Mouse (Mus musculus): ENCODE measurements around the gene Tmeff2. TPM values are rescaled to one million over a fixed set of nuclear protein-coding genes. Genes with fewer than 3 reads are reported as not detected.

Gene Tmeff2
- total RNA-seq (2023; ENCODE audit: inconsistent age), result not detected in 4 replicates

GRCm38 (mm10) chr1:50900386-50900785 lies at the start of gene Tmeff2:
Tmeff2 (plus strand) TSS chr1:50900647.

All from B cell, adult (primary cell).